Mouse (Mus musculus) limb, embryonic 14.5 days (tissue): ENCODE results near the gene Mapk8ip1. TPM values are rescaled to one million over a fixed set of nuclear protein-coding genes. Genes with fewer than 3 reads are reported as not detected.
A peak's percentile ranks its signal among the peaks of the same experiment; 100 is the strongest.

ENCODE experiments used
- ATAC-seq: fragments of 200-750 bp; cut with Nextera tagmentation; 2 replicates; pipeline ENCODE4 v1.8.0; 2017; ENCODE audit warnings: low read depth, moderate number of reproducible peaks, moderate TSS enrichment; ENCODE audit not compliant: low FRiP score
- DNase-seq: peaks from one replicate; pipeline ENCODE4 v3.0.0-alpha.2; 2015; ENCODE audit warnings: low spot score
- H3K27ac ChIP-seq: fragments of 300-500 bp; sonication (generic); replicated peaks from 2 replicates; pipeline ENCODE4 v1.5.1; 2014; ENCODE audit warnings: low read depth, mild to moderate bottlenecking, low read length, moderate library complexity, mixed read lengths
- H3K27me3 ChIP-seq: fragments of 300-500 bp; sonication (generic); 2 replicates; pipeline ENCODE4 v1.6.1; 2014; ENCODE audit warnings: low read length, mixed read lengths; ENCODE audit not compliant: control insufficient read depth, insufficient read depth
- H3K36me3 ChIP-seq: fragments of 300-500 bp; sonication (generic); 2 replicates; pipeline ENCODE4 v1.6.1; 2014; ENCODE audit warnings: mild to moderate bottlenecking, low read length, moderate library complexity, mixed read lengths; ENCODE audit not compliant: control insufficient read depth, insufficient read depth
- H3K4me1 ChIP-seq: fragments of 300-500 bp; sonication (generic); 2 replicates; pipeline ENCODE4 v1.6.1; 2014; ENCODE audit warnings: antibody characterized with exemption, low read length, mixed read lengths; ENCODE audit not compliant: control insufficient read depth, insufficient read depth
- H3K4me2 ChIP-seq: fragments of 300-500 bp; sonication (generic); replicated peaks from 2 replicates; pipeline ENCODE4 v1.6.1; 2014; ENCODE audit warnings: low read depth, mild to moderate bottlenecking, low read length, moderate library complexity; ENCODE audit not compliant: severe bottlenecking
- H3K4me3 ChIP-seq: fragments of 300-500 bp; sonication (generic); replicated peaks from 2 replicates; pipeline ENCODE4 v1.5.1; 2014; ENCODE audit warnings: low read length
- H3K9ac ChIP-seq: fragments of 300-500 bp; sonication (generic); 2 replicates; pipeline ENCODE4 v1.6.1; 2014; ENCODE audit warnings: mild to moderate bottlenecking, low read depth, low read length, moderate library complexity; ENCODE audit not compliant: severe bottlenecking
- H3K9me3 ChIP-seq: fragments of 300-500 bp; sonication (generic); 2 replicates; pipeline ENCODE4 v1.6.1; 2016; ENCODE audit warnings: low read length; ENCODE audit not compliant: control insufficient read depth
- POLR2A ChIP-seq: fragments of 200-500 bp; IDR thresholded peaks from 2 replicates; pipeline ENCODE4 v1.8.0; 2012; ENCODE audit warnings: inconsistent platforms, mild to moderate bottlenecking, moderate library complexity, borderline replicate concordance; ENCODE audit not compliant: insufficient read depth, insufficient read length; ENCODE audit errors: extremely low read depth
- whole genome bisulfite sequencing: fragments of 180-500 bp; shearing (Covaris S2); extraction: QIAGEN DNeasy Blood & Tissue Kit; methylation state at CpG from one replicate; pipeline ENCODE4 v1.1.7; 2014; 5-methylcytosine and 5-hydroxymethylcytosine counted together
- polyA plus RNA-seq, 2 experiments: library from polyadenylated mRNA; depleted of rRNA in 1 of 2; stranded (reverse) in 1 of 2; unstranded in 1 of 2; fragments of >200 nt; fragmentation: Nextera tagmentation in 1 of 2; extraction: Ambion mirVana in 1 of 2; gene quantifications; 2 replicates each; pipeline versions ENCODE4 v1.2.1 to v1.2.3; 2012 to 2014

Gene Mapk8ip1
- polyA plus RNA-seq, 2 experiments = 12.9 to 42.5 TPM

- TF ChIP-seq POLR2A = no peak
- 74% methylated on average over 9 of the region's 9 CpGs for WGBS
- no peaks in the 10 kb centered on the region for H3K27me3 ChIP-seq
- H3K27ac ChIP-seq = peak overlapping the region; percentile 87
- no peak overlapping the region for H3K4me3 ChIP-seq
- ATAC-seq (peak; percentile 84), DNase-seq (peak; percentile 82)
- H3K36me3 ChIP-seq = peaks cover 63% of the 10 kb centered on the region
- no peaks in the 10 kb centered on the region for H3K9me3 ChIP-seq
- H3K4me1 ChIP-seq = peaks cover 44% of the 10 kb centered on the region
- H3K9ac ChIP-seq = no peak overlapping the region
- H3K4me2 ChIP-seq = 0 out of 2 replicates have a peak overlapping the region, but pooled peaks have one; percentile 9
These were observed 23.6 kb upstream of the Mapk8ip1 start for GRCm38 (mm10) chr2:92424462-92425308.

DNA sequence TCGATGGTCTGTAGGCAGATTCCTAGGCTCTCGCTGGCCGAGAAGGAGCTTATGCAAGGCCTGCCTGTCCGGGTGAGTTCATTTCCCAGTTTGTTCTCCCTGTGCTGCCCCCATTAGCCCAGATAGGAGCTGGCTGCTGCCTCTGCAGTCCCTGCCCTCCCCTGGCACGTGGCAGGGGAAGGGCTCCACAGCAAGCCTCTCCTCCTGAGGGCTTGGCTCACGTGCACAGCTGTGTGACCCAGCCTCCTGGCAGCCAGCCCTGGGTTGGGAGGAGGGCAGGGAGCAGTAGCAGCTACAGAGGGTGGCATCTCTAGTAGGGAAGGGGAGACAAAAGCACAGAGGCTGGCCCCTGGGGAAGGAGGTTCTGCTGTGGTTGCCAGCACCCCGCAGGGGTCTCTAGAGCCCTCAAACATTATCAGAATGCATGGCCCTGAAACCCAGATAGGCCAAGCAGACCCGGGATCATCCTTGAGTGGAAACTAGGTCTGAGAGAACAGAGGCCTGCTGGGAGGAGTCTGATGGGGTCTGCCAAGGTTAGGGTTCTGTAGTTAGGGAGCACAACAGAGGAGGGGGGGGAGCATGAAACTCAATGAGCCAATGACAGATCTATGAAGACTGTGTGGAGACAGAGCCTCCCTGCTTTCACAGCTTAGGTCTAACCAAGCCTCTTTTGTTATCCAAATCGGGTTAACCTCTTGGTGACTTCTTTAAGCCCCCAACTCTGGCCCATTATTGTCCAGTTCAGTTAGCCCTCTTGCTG lies 22.8 kb upstream of the Mapk8ip1 start:
- ATAC-seq (no peak), DNase-seq (no peak)
- H3K4me1 ChIP-seq = peaks cover 42% of the 10 kb centered on the region
- no peak overlapping the region for H3K4me2 ChIP-seq
- WGBS = 89% methylated on average over 9 of the region's 9 CpGs
- H3K36me3 ChIP-seq = peaks cover 71% of the 10 kb centered on the region
- TF ChIP-seq POLR2A = no peak
- peak overlapping the region; percentile 87 for H3K27ac ChIP-seq
- no peaks in the 10 kb centered on the region for H3K27me3 ChIP-seq
- no peak overlapping the region for H3K4me3 ChIP-seq
- no peaks in the 10 kb centered on the region for H3K9me3 ChIP-seq
- no peak overlapping the region for H3K9ac ChIP-seq

GRCm38 (mm10) chr2:92423156-92423555 lies 22.1 kb upstream of the Mapk8ip1 start:
- no peak overlapping the region for H3K9ac ChIP-seq
- no peaks in the 10 kb centered on the region for H3K9me3 ChIP-seq
- DNase-seq (no peak), ATAC-seq (no peak)
- 92% methylated on average over 9 of the region's 9 CpGs for WGBS
- peaks cover 35% of the 10 kb centered on the region for H3K4me1 ChIP-seq
- no peak for TF ChIP-seq POLR2A
- H3K27me3 ChIP-seq = no peaks in the 10 kb centered on the region
- no peak overlapping the region for H3K4me2 ChIP-seq
- H3K27ac ChIP-seq = no peak overlapping the region
- H3K36me3 ChIP-seq = peaks cover 78% of the 10 kb centered on the region
- H3K4me3 ChIP-seq = no peak overlapping the region

DNA sequence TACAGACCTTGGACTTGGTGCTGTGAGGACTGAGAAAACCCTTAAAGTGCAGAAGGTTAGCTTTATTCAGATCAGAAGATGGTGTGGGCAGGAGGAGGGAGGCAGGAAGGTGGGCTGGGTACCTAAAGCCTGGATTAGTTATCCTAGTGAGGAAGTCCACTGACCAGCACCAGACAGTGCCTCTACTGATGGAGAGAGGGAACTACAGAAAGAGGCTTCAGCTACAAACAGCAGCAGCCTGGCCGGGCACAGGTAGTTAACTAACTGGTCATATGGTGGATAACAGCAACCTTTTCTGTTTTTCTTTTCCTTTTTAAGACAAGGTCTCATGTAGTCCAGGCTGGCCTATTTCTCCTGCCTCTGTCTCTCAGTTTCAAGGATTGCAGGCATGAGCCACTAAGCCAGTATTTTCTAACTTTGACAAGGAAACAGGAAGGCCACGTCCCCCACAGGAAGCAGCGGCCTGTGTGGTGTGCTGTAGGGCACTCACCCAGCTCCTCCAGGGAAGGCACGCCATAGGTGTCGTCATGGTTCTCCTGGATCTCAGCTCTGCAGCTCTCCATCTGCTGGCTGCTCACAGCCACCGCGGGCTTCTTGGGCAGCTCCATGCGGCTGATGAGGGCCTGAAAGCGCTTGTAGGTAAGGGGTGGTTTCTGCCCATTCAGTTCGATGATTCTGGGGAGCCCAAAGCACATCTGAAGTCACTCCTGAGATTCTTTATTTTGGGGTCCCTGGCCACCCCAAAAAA lies 21.5 kb upstream of the Mapk8ip1 start:
- H3K4me1 ChIP-seq = peaks cover 29% of the 10 kb centered on the region
- H3K9me3 ChIP-seq = no peaks in the 10 kb centered on the region
- H3K4me2 ChIP-seq = no peak overlapping the region
- peaks cover 84% of the 10 kb centered on the region for H3K36me3 ChIP-seq
- no peak overlapping the region for H3K4me3 ChIP-seq
- DNase-seq (no peak), ATAC-seq (no peak)
- TF ChIP-seq POLR2A = no peak
- no peak overlapping the region for H3K27ac ChIP-seq
- 78% methylated on average over 10 of the region's 10 CpGs for WGBS
- H3K9ac ChIP-seq = no peak overlapping the region
- no peaks in the 10 kb centered on the region for H3K27me3 ChIP-seq

GRCm38 (mm10) chr2:92421723-92422387 lies 20.8 kb upstream of the Mapk8ip1 start:
- no peaks in the 10 kb centered on the region for H3K27me3 ChIP-seq
- H3K4me1 ChIP-seq = peaks cover 23% of the 10 kb centered on the region
- no peak overlapping the region for H3K9ac ChIP-seq
- H3K9me3 ChIP-seq = no peaks in the 10 kb centered on the region
- H3K27ac ChIP-seq = no peak overlapping the region
- no peak for TF ChIP-seq POLR2A
- peaks cover 91% of the 10 kb centered on the region for H3K36me3 ChIP-seq
- no peak overlapping the region for H3K4me2 ChIP-seq
- no peak for DNase-seq
- H3K4me3 ChIP-seq = no peak overlapping the region
- no peak for ATAC-seq
- 96% methylated on average over 7 of the region's 7 CpGs for WGBS
